Mouse (Mus musculus) MEL (cell line): ENCODE data around the gene Gm2381.
"Not testable (repeated sequence)": the region's sequence is repeated elsewhere in the genome, so short reads cannot be mapped to it uniquely, and the experiment has no call there.

Experiments used
- BHLHE40 ChIP-seq: IDR thresholded peaks from 2 replicates; pipeline ENCODE4 v1.6.1; 2012; ENCODE audit warnings: low read depth, mild to moderate bottlenecking, inconsistent platforms, low read length, improper control_type of control experiment, borderline replicate concordance
- CTCF ChIP-seq, 3 experiments: IDR thresholded peaks in 2 of 3; conservative IDR thresholded peaks in 1 of 3; 2 replicates each; pipeline ENCODE4 v1.5.1; 2011 to 2012; ENCODE audit warnings: low read length in 3 of 3, low read depth in 2 of 3, mild to moderate bottlenecking in 2 of 3, improper control_type of control experiment in 1 of 3, inconsistent platforms in 1 of 3, mixed read lengths in 1 of 3, moderate library complexity in 1 of 3; ENCODE audit not compliant: control insufficient read depth in 1 of 3, insufficient read depth in 1 of 3, poor library complexity in 1 of 3, severe bottlenecking in 1 of 3
- EP300 ChIP-seq, 2 experiments: IDR thresholded peaks; 2 replicates each; pipeline ENCODE4 v1.6.1; 2011; ENCODE audit warnings: improper control_type of control experiment in 2 of 2, low read length in 2 of 2, low read depth in 1 of 2, mild to moderate bottlenecking in 1 of 2
- MAFK ChIP-seq: IDR thresholded peaks from 2 replicates; pipeline ENCODE4 v1.6.1; 2011; ENCODE audit warnings: low read depth, mild to moderate bottlenecking, low read length, improper control_type of control experiment, borderline replicate concordance
- MAZ ChIP-seq: IDR thresholded peaks from 2 replicates; pipeline ENCODE4 v1.6.1; 2012; ENCODE audit warnings: low read depth, mild to moderate bottlenecking, inconsistent platforms, low read length, improper control_type of control experiment
- MYC ChIP-seq: IDR thresholded peaks from 2 replicates; pipeline ENCODE4 v1.6.1; 2011; ENCODE audit warnings: low read depth, mild to moderate bottlenecking, low read length, improper control_type of control experiment, moderate library complexity
- NELFE ChIP-seq: IDR thresholded peaks from 2 replicates; pipeline ENCODE4 v1.6.1; 2011; ENCODE audit warnings: low read depth, low read length, improper control_type of control experiment
- POLR2A ChIP-seq, 2 experiments: IDR thresholded peaks; 2 replicates each; pipeline ENCODE4 v1.6.1; 2011 to 2012; ENCODE audit warnings: low read length in 2 of 2, mild to moderate bottlenecking in 2 of 2, control low read depth in 1 of 2, improper control_type of control experiment in 1 of 2, low read depth in 1 of 2, moderate library complexity in 1 of 2; ENCODE audit not compliant: control insufficient read depth in 1 of 2, insufficient read depth in 1 of 2, poor library complexity in 1 of 2
- SIN3A ChIP-seq: IDR thresholded peaks from 2 replicates; pipeline ENCODE4 v1.6.1; 2012; ENCODE audit warnings: low read length, improper control_type of control experiment, inconsistent platforms

GRCm38 (mm10) chr7:42898067-42898466 is 31.0 kb upstream of the Gm2381 start:
- TF ChIP-seq MYC; POLR2A (IDR thresholded peaks at IDR 0.05; ENCODE audit: control insufficient read depth in 1 of 2, insufficient read depth in 1 of 2, low read depth in 1 of 2, low read length in 2 of 2, poor library complexity in 1 of 2); BHLHE40; CTCF (IDR thresholded peaks at IDR 0.05 in 2 of 3, conservative IDR thresholded peaks at IDR 0.05 in 1 of 3; ENCODE audit: control insufficient read depth in 1 of 3, insufficient read depth in 1 of 3, low read depth in 2 of 3, low read length in 3 of 3, poor library complexity in 1 of 3, severe bottlenecking in 1 of 3); MAZ; MAFK; EP300 (IDR thresholded peaks at IDR 0.05; ENCODE audit: low read depth in 1 of 2, low read length in 2 of 2); NELFE; SIN3A: not testable (repeated sequence)
